Mouse (Mus musculus) small intestine, adult 2 months (tissue): ENCODE results near the gene Zbtb12.
"Not testable (repeated sequence)": the region's sequence is repeated elsewhere in the genome, so short reads cannot be mapped to it uniquely, and the experiment has no call there.

Experiments
- CTCF ChIP-seq: fragments of 200-500 bp; IDR thresholded peaks from 2 replicates; pipeline ENCODE4 v1.5.1; 2012; ENCODE audit warnings: low read depth, mild to moderate bottlenecking, control low read depth, inconsistent platforms, low read length, moderate library complexity, mixed read lengths; ENCODE audit not compliant: insufficient replicate concordance, insufficient read length; ENCODE audit errors: extremely low read depth
- POLR2A ChIP-seq: fragments of 200-500 bp; IDR thresholded peaks from 2 replicates; pipeline ENCODE4 v1.6.1; 2012; ENCODE audit warnings: low read depth, mild to moderate bottlenecking, control low read depth, inconsistent platforms, low read length, moderate library complexity

GRCm38 (mm10) chr17:34900826-34901225 lies 21.5 kb downstream of the Zbtb12 start:
- TF ChIP-seq CTCF, POLR2A: not testable (repeated sequence)
